Mouse (Mus musculus): Measurements from ENCODE around the gene Gprc5a. TPM values are rescaled to one million over a fixed set of nuclear protein-coding genes. Genes with fewer than 3 reads are reported as not detected.

The Gprc5a gene
- polyA plus RNA-seq, 1 experiment from 2014 or later: 15.2 TPM

GRCm38 (mm10) chr6:135060728-135061127, 4.7 kb upstream of the Gprc5a start:
- Histone ChIP-seq H3K36me3 (ENCODE audit: control insufficient read depth, insufficient read depth, low read length) (no peaks in the 10 kb centered on the region), H3K4me2 (replicated peaks; ENCODE audit: low read depth, low read length) (no peak overlapping the region), H3K9me3 (ENCODE audit: control insufficient read depth, low read depth, low read length) (no peaks in the 10 kb centered on the region), H3K27me3 (ENCODE audit: control insufficient read depth, insufficient read depth, low read length) (no peaks in the 10 kb centered on the region), H3K4me3 (ENCODE audit: low read depth, low read length) (no peak overlapping the region), H3K4me1 (ENCODE audit: control insufficient read depth, insufficient read depth, low read length) (peaks cover 2% of the 10 kb centered on the region; the same call in 1 of the 2 replicates), H3K27ac (ENCODE audit: low read length) (no peak overlapping the region), H3K9ac (replicated peaks; ENCODE audit: low read depth, low read length) (no peak overlapping the region)
- ATAC-seq (ENCODE audit: insufficient number of reproducible peaks, insufficient read depth, low FRiP score, low read depth): no peak
- WGBS: 91% methylated on average over 4 of the region's 4 CpGs

GRCm38 (mm10) chr6:135064621-135065020, 830 bp upstream of the Gprc5a start:
- Histone ChIP-seq H3K36me3 (ENCODE audit: control insufficient read depth, insufficient read depth, low read length) (no peaks in the 10 kb centered on the region), H3K9me3 (ENCODE audit: control insufficient read depth, low read depth, low read length) (no peaks in the 10 kb centered on the region), H3K27ac (ENCODE audit: low read length) (no peak overlapping the region; the same call in 1 of the 2 replicates), H3K27me3 (ENCODE audit: control insufficient read depth, insufficient read depth, low read length) (no peaks in the 10 kb centered on the region), H3K9ac (replicated peaks; ENCODE audit: low read depth, low read length) (no peak overlapping the region), H3K4me1 (ENCODE audit: control insufficient read depth, insufficient read depth, low read length) (peaks cover 16% of the 10 kb centered on the region; the same call in 1 of the 2 replicates), H3K4me2 (replicated peaks; ENCODE audit: low read depth, low read length) (0 out of 2 replicates have a peak overlapping the region, but pooled peaks have one; percentile 76), H3K4me3 (ENCODE audit: low read depth, low read length) (no peak overlapping the region)
- ATAC-seq (ENCODE audit: insufficient number of reproducible peaks, insufficient read depth, low FRiP score, low read depth): no peak
- 70% methylated on average over 12 of the region's 12 CpGs for WGBS

- no peak overlapping the region for H3K27ac ChIP-seq (ENCODE audit: low read length)
Observed at GRCm38 (mm10) chr6:135066795-135067445, 1.5 kb downstream of the Gprc5a start.

GRCm38 (mm10) chr6:135068221-135068620, 2.8 kb downstream of the Gprc5a start:
- no peak overlapping the region for H3K27ac ChIP-seq (ENCODE audit: low read length)

More at GRCm38 (mm10) chr6:135066795-135067445, 1.5 kb downstream of the Gprc5a start:
- Histone ChIP-seq H3K9me3 (ENCODE audit: control insufficient read depth, low read depth, low read length) (no peaks in the 10 kb centered on the region), H3K36me3 (ENCODE audit: control insufficient read depth, insufficient read depth, low read length) (no peaks in the 10 kb centered on the region), H3K9ac (replicated peaks; ENCODE audit: low read depth, low read length) (no peak overlapping the region), H3K27me3 (ENCODE audit: control insufficient read depth, insufficient read depth, low read length) (no peaks in the 10 kb centered on the region), H3K4me1 (ENCODE audit: control insufficient read depth, insufficient read depth, low read length) (peaks cover 16% of the 10 kb centered on the region; the same call in 1 of the 2 replicates), H3K4me3 (ENCODE audit: low read depth, low read length) (no peak overlapping the region), H3K4me2 (replicated peaks; ENCODE audit: low read depth, low read length) (peak overlapping the region; percentile 76)
- WGBS: 34% methylated on average over 6 of the region's 6 CpGs
- no peak for ATAC-seq (ENCODE audit: insufficient number of reproducible peaks, insufficient read depth, low FRiP score, low read depth)

GRCm38 (mm10) chr6:135069856-135070255, 4.4 kb downstream of the Gprc5a start:
- no peaks in the 10 kb centered on the region for H3K9me3 ChIP-seq (ENCODE audit: control insufficient read depth, low read depth, low read length)
- no peak overlapping the region for H3K9ac ChIP-seq (replicated peaks; ENCODE audit: low read depth, low read length)
- no peak overlapping the region for H3K4me2 ChIP-seq (replicated peaks; ENCODE audit: low read depth, low read length)
- H3K27ac ChIP-seq (ENCODE audit: low read length): no peak overlapping the region
- no peaks in the 10 kb centered on the region for H3K36me3 ChIP-seq (ENCODE audit: control insufficient read depth, insufficient read depth, low read length)
- peaks cover 16% of the 10 kb centered on the region; the same call in 1 of the 2 replicates for H3K4me1 ChIP-seq (ENCODE audit: control insufficient read depth, insufficient read depth, low read length)
- no peak overlapping the region for H3K4me3 ChIP-seq (ENCODE audit: low read depth, low read length)
- no peaks in the 10 kb centered on the region for H3K27me3 ChIP-seq (ENCODE audit: control insufficient read depth, insufficient read depth, low read length)
- WGBS: 58% methylated on average over 6 of the region's 6 CpGs
- ATAC-seq (ENCODE audit: insufficient number of reproducible peaks, insufficient read depth, low FRiP score, low read depth): no peak

More at GRCm38 (mm10) chr6:135068221-135068620, 2.8 kb downstream of the Gprc5a start:
- H3K4me2 ChIP-seq (replicated peaks; ENCODE audit: low read depth, low read length): no peak overlapping the region
- H3K9me3 ChIP-seq (ENCODE audit: control insufficient read depth, low read depth, low read length): no peaks in the 10 kb centered on the region
- H3K4me3 ChIP-seq (ENCODE audit: low read depth, low read length): no peak overlapping the region
- peaks cover 16% of the 10 kb centered on the region; the same call in 1 of the 2 replicates for H3K4me1 ChIP-seq (ENCODE audit: control insufficient read depth, insufficient read depth, low read length)
- no peak for ATAC-seq (ENCODE audit: insufficient number of reproducible peaks, insufficient read depth, low FRiP score, low read depth)
- WGBS: 63% methylated on average over 5 of the region's 5 CpGs
- no peak overlapping the region for H3K9ac ChIP-seq (replicated peaks; ENCODE audit: low read depth, low read length)
- H3K36me3 ChIP-seq (ENCODE audit: control insufficient read depth, insufficient read depth, low read length): no peaks in the 10 kb centered on the region
- no peaks in the 10 kb centered on the region for H3K27me3 ChIP-seq (ENCODE audit: control insufficient read depth, insufficient read depth, low read length)

GRCm38 (mm10) chr6:135070347-135070746, 4.9 kb downstream of the Gprc5a start:
- Histone ChIP-seq H3K4me3 (ENCODE audit: low read depth, low read length) (no peak overlapping the region), H3K9me3 (ENCODE audit: control insufficient read depth, low read depth, low read length) (no peaks in the 10 kb centered on the region), H3K9ac (replicated peaks; ENCODE audit: low read depth, low read length) (no peak overlapping the region), H3K27me3 (ENCODE audit: control insufficient read depth, insufficient read depth, low read length) (no peaks in the 10 kb centered on the region), H3K4me1 (ENCODE audit: control insufficient read depth, insufficient read depth, low read length) (peaks cover 14% of the 10 kb centered on the region; the same call in 1 of the 2 replicates), H3K27ac (ENCODE audit: low read length) (no peak overlapping the region), H3K4me2 (replicated peaks; ENCODE audit: low read depth, low read length) (no peak overlapping the region), H3K36me3 (ENCODE audit: control insufficient read depth, insufficient read depth, low read length) (no peaks in the 10 kb centered on the region)
- ATAC-seq (ENCODE audit: insufficient number of reproducible peaks, insufficient read depth, low FRiP score, low read depth): no peak
- WGBS: 56% methylated on average over 2 of the region's 2 CpGs

GRCm38 (mm10) chr6:135074405-135074947, 9.0 kb downstream of the Gprc5a start:
- Histone ChIP-seq H3K4me3 (ENCODE audit: low read depth, low read length) (no peak overlapping the region), H3K27ac (ENCODE audit: low read length) (no peak overlapping the region), H3K9ac (replicated peaks; ENCODE audit: low read depth, low read length) (no peak overlapping the region), H3K27me3 (ENCODE audit: control insufficient read depth, insufficient read depth, low read length) (no peaks in the 10 kb centered on the region), H3K4me2 (replicated peaks; ENCODE audit: low read depth, low read length) (no peak overlapping the region), H3K36me3 (ENCODE audit: control insufficient read depth, insufficient read depth, low read length) (no peaks in the 10 kb centered on the region), H3K4me1 (ENCODE audit: control insufficient read depth, insufficient read depth, low read length) (no peaks in the 10 kb centered on the region), H3K9me3 (ENCODE audit: control insufficient read depth, low read depth, low read length) (no peaks in the 10 kb centered on the region)
- no peak for ATAC-seq (ENCODE audit: insufficient number of reproducible peaks, insufficient read depth, low FRiP score, low read depth)
- 64% methylated on average over 6 of the region's 6 CpGs for WGBS

GRCm38 (mm10) chr6:135076202-135076601, 10.8 kb downstream of the Gprc5a start:
- ATAC-seq (ENCODE audit: insufficient number of reproducible peaks, insufficient read depth, low FRiP score, low read depth): no peak

More at GRCm38 (mm10) chr6:135076202-135076601, 10.8 kb downstream of the Gprc5a start:
- Histone ChIP-seq H3K36me3 (ENCODE audit: control insufficient read depth, insufficient read depth, low read length) (no peaks in the 10 kb centered on the region), H3K4me1 (ENCODE audit: control insufficient read depth, insufficient read depth, low read length) (no peaks in the 10 kb centered on the region), H3K4me3 (ENCODE audit: low read depth, low read length) (no peak overlapping the region), H3K27me3 (ENCODE audit: control insufficient read depth, insufficient read depth, low read length) (no peaks in the 10 kb centered on the region), H3K9me3 (ENCODE audit: control insufficient read depth, low read depth, low read length) (no peaks in the 10 kb centered on the region), H3K27ac (ENCODE audit: low read length) (no peak overlapping the region), H3K4me2 (replicated peaks; ENCODE audit: low read depth, low read length) (no peak overlapping the region), H3K9ac (replicated peaks; ENCODE audit: low read depth, low read length) (no peak overlapping the region)
- WGBS: 62% methylated on average over 3 of the region's 3 CpGs

All from stomach, embryonic 14.5 days (tissue).